Mouse (Mus musculus): Measurements from ENCODE around the gene Rnf11. TPM values are rescaled to one million over a fixed set of nuclear protein-coding genes. Genes with fewer than 3 reads are reported as not detected.
"Not testable (repeated sequence)": the region's sequence is repeated elsewhere in the genome, so short reads cannot be mapped to it uniquely, and the experiment has no call there.

Gene Rnf11
- polyA plus RNA-seq, 1 experiment from 2014 or later, result 22.0 TPM

GRCm38 (mm10) chr4:109406486-109407175, 77.9 kb downstream of the Rnf11 start, which contains the start of gene Ttc39a:
Gene Ttc39a, plus strand, starts transcription at chr4:109406623.
- WGBS, result 2% methylated on average over 56 of the region's 56 CpGs
- peak within 1 kb of the TSS; percentile 85 for H3K27ac ChIP-seq (replicated peaks)
- peaks cover 4% of the 10 kb centered on the region; the same call in 1 of the 2 replicates for H3K36me3 ChIP-seq (replicated peaks)
- peak; percentile 68 for DNase-seq (ENCODE audit: low spot score)
- no peaks in the 10 kb centered on the region for H3K9me3 ChIP-seq
- H3K4me3 ChIP-seq, result peak within 1 kb of the TSS; percentile 75
- H3K4me1 ChIP-seq, result peaks cover 26% of the 10 kb centered on the region
- peaks cover 25% of the 10 kb centered on the region for H3K27me3 ChIP-seq (replicated peaks; ENCODE audit: low read depth, poor library complexity, severe bottlenecking)

- Histone ChIP-seq H3K9me3 (no peaks in the 10 kb centered on the region), H3K4me3 (peak overlapping the region; percentile 75), H3K4me1 (peaks cover 26% of the 10 kb centered on the region), H3K27me3 (replicated peaks; ENCODE audit: low read depth, poor library complexity, severe bottlenecking) (peaks cover 25% of the 10 kb centered on the region), H3K27ac (replicated peaks) (peak overlapping the region; percentile 85), H3K36me3 (replicated peaks) (peaks cover 4% of the 10 kb centered on the region; the same call in 1 of the 2 replicates)
- DNase-seq (ENCODE audit: low spot score), result peak; percentile 55
- WGBS, result 9% methylated on average over 3 of the region's 3 CpGs
Measured at GRCm38 (mm10) chr4:109406054-109406485, 78.5 kb downstream of the Rnf11 start.

- peaks cover 4% of the 10 kb centered on the region; the same call in 1 of the 2 replicates for H3K36me3 ChIP-seq (replicated peaks)
- 65% methylated on average over 8 of the region's 8 CpGs for WGBS
- H3K4me1 ChIP-seq, result peaks cover 26% of the 10 kb centered on the region
- H3K9me3 ChIP-seq, result no peaks in the 10 kb centered on the region
- DNase-seq (ENCODE audit: low spot score), result no peak
- H3K4me3 ChIP-seq, result peak overlapping the region; percentile 75
- H3K27ac ChIP-seq (replicated peaks), result peak overlapping the region; percentile 85
- peaks cover 25% of the 10 kb centered on the region for H3K27me3 ChIP-seq (replicated peaks; ENCODE audit: low read depth, poor library complexity, severe bottlenecking)
Measured at GRCm38 (mm10) chr4:109405415-109405814, 79.1 kb downstream of the Rnf11 start.

GRCm38 (mm10) chr4:109404908-109405307, 79.6 kb downstream of the Rnf11 start:
- H3K27ac ChIP-seq (replicated peaks); DNase-seq (ENCODE audit: low spot score); H3K4me3 ChIP-seq; H3K9me3 ChIP-seq; H3K36me3 ChIP-seq (replicated peaks): not testable (repeated sequence)
- WGBS, result 88% methylated on average over 3 of the region's 3 CpGs
- Histone ChIP-seq H3K27me3 (replicated peaks; ENCODE audit: low read depth, poor library complexity, severe bottlenecking) (peaks cover 25% of the 10 kb centered on the region), H3K4me1 (peaks cover 26% of the 10 kb centered on the region)

- no peaks in the 10 kb centered on the region for H3K9me3 ChIP-seq
- H3K4me3 ChIP-seq, result no peak overlapping the region
- H3K4me1 ChIP-seq, result peaks cover 9% of the 10 kb centered on the region
- WGBS, result 71% methylated on average over 5 of the region's 5 CpGs
- no peak overlapping the region for H3K27ac ChIP-seq (replicated peaks)
- 0 out of 2 replicates have a peak, but pooled peaks cover 7% of the 10 kb centered on the region for H3K27me3 ChIP-seq (replicated peaks; ENCODE audit: low read depth, poor library complexity, severe bottlenecking)
- DNase-seq (ENCODE audit: low spot score), result no peak
- peaks cover 4% of the 10 kb centered on the region; the same call in 1 of the 2 replicates for H3K36me3 ChIP-seq (replicated peaks)
Measured at GRCm38 (mm10) chr4:109401176-109401689, 83.3 kb downstream of the Rnf11 start.

Other genes with a start within 250 kb of the Rnf11 start
- 40.4 and 41.8 TPM in 2 replicates for gene Eps15, start 204.5 kb downstream of the Rnf11 start, polyA plus RNA-seq (2016; fragmentation: Nextera tagmentation; extraction: Ambion mirVana)
- gene Ttc39a, start 78.1 kb downstream of the Rnf11 start, polyA plus RNA-seq (2016; fragmentation: Nextera tagmentation; extraction: Ambion mirVana), result 4.7 and 5.3 TPM in 2 replicates
- not detected in 2 replicates for gene 4930522H14Rik, start 46.6 kb upstream of the Rnf11 start, polyA plus RNA-seq (2016; fragmentation: Nextera tagmentation; extraction: Ambion mirVana)
- 1.3 and 2.0 TPM in 2 replicates for gene Cdkn2c, start 182.5 kb upstream of the Rnf11 start, polyA plus RNA-seq (2016; fragmentation: Nextera tagmentation; extraction: Ambion mirVana)
- gene Faf1, start 191.9 kb upstream of the Rnf11 start, polyA plus RNA-seq (2016; fragmentation: Nextera tagmentation; extraction: Ambion mirVana), result 27.4 and 29.7 TPM in 2 replicates